Comparison of ENCODE assay signal across 11 mouse cellular contexts in genomic region chr19:23960831-23961447, GRCm38 (mm10).
DNase-seq lines count a peak whose midpoint lies in the region; ATAC-seq and TF ChIP-seq lines count a peak whose summit lies in the region.
"Had no signal": no experiment of that assay in that cellular context is flagged by ENCODE, and none has a peak within 500 bp of the region (broad histone marks: within the 10 kb centered on the region; RNA-seq: fewer than 3 reads in every experiment).

No protein-coding gene starts in this region.

- no peak overlapping the region for H3K4me2 ChIP-seq in heart, postnatal 0 days (ENCODE audit: low read depth, low read length)
- H3K4me2 ChIP-seq in forebrain, embryonic 12.5 days = no peak overlapping the region
- H3K4me2 ChIP-seq in forebrain, postnatal 0 days (ENCODE audit: low read depth) = no peak overlapping the region
- H3K4me2 ChIP-seq in midbrain, embryonic 13.5 days (replicated peaks) = no peak overlapping the region
- H3K4me2 ChIP-seq: lung, embryonic 15.5 days had no signal

- H3K27ac ChIP-seq in heart, postnatal 0 days (ENCODE audit: low read depth) = 0 out of 2 replicates have a peak overlapping the region, but pooled peaks have one; percentile 36
- peak overlapping the region; percentile 33 for H3K27ac ChIP-seq in forebrain, embryonic 12.5 days
- no peak overlapping the region for H3K27ac ChIP-seq in forebrain, postnatal 0 days (ENCODE audit: low read depth, low read length)
- peak overlapping the region; percentile 58 for H3K27ac ChIP-seq in midbrain, embryonic 13.5 days
- H3K27ac ChIP-seq: lung, embryonic 15.5 days; stomach, postnatal 0 days had no signal

- H3K4me3 ChIP-seq in heart, postnatal 0 days (ENCODE audit: low read depth, low read length) = no peak overlapping the region
- no peak overlapping the region for H3K4me3 ChIP-seq in forebrain, embryonic 12.5 days (replicated peaks)
- no peak overlapping the region for H3K4me3 ChIP-seq in forebrain, postnatal 0 days (ENCODE audit: low read depth, low read length)
- H3K4me3 ChIP-seq in midbrain, embryonic 13.5 days (replicated peaks) = no peak overlapping the region
- H3K4me3 ChIP-seq: lung, embryonic 15.5 days had no signal

- H3K9me3 ChIP-seq in heart, postnatal 0 days (replicated peaks; ENCODE audit: control insufficient read depth, low read length) = no peaks in the 10 kb centered on the region
- no peaks in the 10 kb centered on the region for H3K9me3 ChIP-seq in forebrain, embryonic 12.5 days
- H3K9me3 ChIP-seq in forebrain, postnatal 0 days (ENCODE audit: low read length) = no peaks in the 10 kb centered on the region
- H3K9me3 ChIP-seq in midbrain, embryonic 13.5 days = no peaks in the 10 kb centered on the region
- H3K9me3 ChIP-seq: lung, embryonic 15.5 days had no signal

- no peak for ATAC-seq in heart, postnatal 0 days (ENCODE audit: insufficient read depth, low read depth)
- no peak for ATAC-seq in forebrain, embryonic 12.5 days (ENCODE audit: low FRiP score)
- peak; percentile 6; the same call in 1 of the 2 replicates for ATAC-seq in forebrain, postnatal 0 days
- peak; percentile 38 for ATAC-seq in midbrain, embryonic 13.5 days
- ATAC-seq: activated CD4-positive, CD25-positive, alpha-beta regulatory T cell, adult 4 months had no signal

- no peaks in the 10 kb centered on the region for H3K36me3 ChIP-seq in heart, postnatal 0 days (replicated peaks; ENCODE audit: control insufficient read depth, insufficient read depth, low read length)
- no peaks in the 10 kb centered on the region for H3K36me3 ChIP-seq in forebrain, embryonic 12.5 days (replicated peaks)
- no peaks in the 10 kb centered on the region for H3K36me3 ChIP-seq in forebrain, postnatal 0 days (ENCODE audit: insufficient read depth)
- H3K36me3 ChIP-seq in midbrain, embryonic 13.5 days = no peaks in the 10 kb centered on the region
- H3K36me3 ChIP-seq: lung, embryonic 15.5 days had no signal

- no peak for TF ChIP-seq CTCF in heart, postnatal 0 days (IDR thresholded peaks at IDR 0.05; ENCODE audit: low read depth)
- no peak for TF ChIP-seq CTCF in forebrain, postnatal 0 days (IDR thresholded peaks at IDR 0.05; ENCODE audit: low read depth)

- H3K9ac ChIP-seq in heart, postnatal 0 days (replicated peaks; ENCODE audit: low read depth, low read length) = no peak overlapping the region
- no peak overlapping the region for H3K9ac ChIP-seq in forebrain, embryonic 12.5 days
- no peak overlapping the region for H3K9ac ChIP-seq in forebrain, postnatal 0 days
- peak overlapping the region; percentile 54; the same call in 1 of the 2 replicates for H3K9ac ChIP-seq in midbrain, embryonic 13.5 days (replicated peaks)
- H3K9ac ChIP-seq: lung, embryonic 15.5 days had no signal

- no peaks in the 10 kb centered on the region for H3K27me3 ChIP-seq in heart, postnatal 0 days (ENCODE audit: control insufficient read depth, insufficient read depth, low read length)
- no peaks in the 10 kb centered on the region for H3K27me3 ChIP-seq in forebrain, embryonic 12.5 days
- H3K27me3 ChIP-seq in forebrain, postnatal 0 days (ENCODE audit: insufficient read depth, low read length) = no peaks in the 10 kb centered on the region
- 0 out of 2 replicates have a peak, but pooled peaks cover 4% of the 10 kb centered on the region for H3K27me3 ChIP-seq in midbrain, embryonic 13.5 days
- H3K27me3 ChIP-seq: lung, embryonic 15.5 days had no signal

- DNase-seq in heart, postnatal 0 days (ENCODE audit: low spot score) = no peak
- no peak for DNase-seq in heart, adult 18-20 months
- DNase-seq in forebrain, postnatal 0 days = no peak
- no peak for DNase-seq in cerebellum, postnatal 10 days
- DNase-seq in thymus, postnatal 14 days = no peak
- no peak for DNase-seq in adrenal gland, postnatal 10 days

- no peak for TF ChIP-seq EP300 in heart, postnatal 0 days (IDR thresholded peaks at IDR 0.05; ENCODE audit: low read depth)

- H3K4me1 ChIP-seq in heart, postnatal 0 days (ENCODE audit: control insufficient read depth, insufficient read depth) = peaks cover 24% of the 10 kb centered on the region
- H3K4me1 ChIP-seq in forebrain, embryonic 12.5 days = peaks cover 30% of the 10 kb centered on the region
- no peaks in the 10 kb centered on the region for H3K4me1 ChIP-seq in forebrain, postnatal 0 days (ENCODE audit: insufficient read depth)
- peaks cover 26% of the 10 kb centered on the region for H3K4me1 ChIP-seq in midbrain, embryonic 13.5 days (replicated peaks)

- whole genome bisulfite sequencing in heart, postnatal 0 days = 74% methylated on average over 6 of the region's 6 CpGs
- WGBS in forebrain, embryonic 12.5 days = 69% methylated on average over 6 of the region's 6 CpGs
- WGBS in forebrain, postnatal 0 days = 62% methylated on average over 6 of the region's 6 CpGs
- WGBS in midbrain, embryonic 13.5 days = 71% methylated on average over 6 of the region's 6 CpGs

Comparison
In these comparisons a context has a peak if more than half of its experiments do, and no peak if none do; other contexts are left out.
1. ATAC-seq: peak in forebrain, postnatal 0 days (single experiment) and midbrain, embryonic 13.5 days (single experiment); none in heart, postnatal 0 days (single experiment) and forebrain, embryonic 12.5 days (single experiment).